Mouse (Mus musculus): ENCODE results near the gene Timm13. TPM values are rescaled to one million over a fixed set of nuclear protein-coding genes. Genes with fewer than 3 reads are reported as not detected.

Timm13 gene
- polyA plus RNA-seq, 1 experiment = not detected

GRCm38 (mm10) chr10:80940988-80941347 lies 40.2 kb upstream of the Timm13 start:
- Histone ChIP-seq H3K4me1 (ENCODE audit: control insufficient read depth, insufficient read depth, low read length) (peaks cover 41% of the 10 kb centered on the region), H3K4me3 (ENCODE audit: insufficient read depth, low read depth, low read length) (no peak overlapping the region), H3K27ac (ENCODE audit: insufficient read depth, low read depth, low read length) (no peak overlapping the region)
- 18% methylated on average over 2 of the region's 2 CpGs for WGBS
- TF ChIP-seq CTCF (IDR thresholded peaks at IDR 0.05; ENCODE audit: insufficient read depth, low read depth, low read length) (no peak), POLR2A (IDR thresholded peaks at IDR 0.05; ENCODE audit: insufficient read depth, low read depth, low read length) (no peak)

- Histone ChIP-seq H3K4me1 (ENCODE audit: control insufficient read depth, insufficient read depth, low read length) (peaks cover 45% of the 10 kb centered on the region), H3K4me3 (ENCODE audit: insufficient read depth, low read depth, low read length) (no peak overlapping the region), H3K27ac (ENCODE audit: insufficient read depth, low read depth, low read length) (0 out of 2 replicates have a peak overlapping the region, but pooled peaks have one; percentile 5)
- WGBS = 31% methylated on average over 8 of the region's 8 CpGs
- TF ChIP-seq CTCF (IDR thresholded peaks at IDR 0.05; ENCODE audit: insufficient read depth, low read depth, low read length) (no peak), POLR2A (IDR thresholded peaks at IDR 0.05; ENCODE audit: insufficient read depth, low read depth, low read length) (no peak)
These were observed 39.7 kb upstream of the Timm13 start for GRCm38 (mm10) chr10:80940320-80940987.

- 3% methylated on average over 28 of the region's 28 CpGs for WGBS
- 0 out of 2 replicates have a peak overlapping the region, but pooled peaks have one; percentile 2 for H3K27ac ChIP-seq (ENCODE audit: insufficient read depth, low read depth, low read length)
- TF ChIP-seq POLR2A (IDR thresholded peaks at IDR 0.05; ENCODE audit: insufficient read depth, low read depth, low read length) (no peak), CTCF (IDR thresholded peaks at IDR 0.05; ENCODE audit: insufficient read depth, low read depth, low read length) (no peak)
- H3K4me3 ChIP-seq (ENCODE audit: insufficient read depth, low read depth, low read length) = peak overlapping the region; percentile 20
- H3K4me1 ChIP-seq (ENCODE audit: control insufficient read depth, insufficient read depth, low read length) = peaks cover 45% of the 10 kb centered on the region
These were observed 38.9 kb upstream of the Timm13 start for GRCm38 (mm10) chr10:80939671-80940070.

GRCm38 (mm10) chr10:80938831-80939550 lies 38.2 kb upstream of the Timm13 start:
- peaks cover 45% of the 10 kb centered on the region for H3K4me1 ChIP-seq (ENCODE audit: control insufficient read depth, insufficient read depth, low read length)
- TF ChIP-seq CTCF (IDR thresholded peaks at IDR 0.05; ENCODE audit: insufficient read depth, low read depth, low read length) = no peak
- 0 out of 2 replicates have a peak, but pooled peaks have one; percentile 4 for TF ChIP-seq POLR2A (IDR thresholded peaks at IDR 0.05; ENCODE audit: insufficient read depth, low read depth, low read length)
- 17% methylated on average over 15 of the region's 15 CpGs for WGBS
- peak overlapping the region; percentile 20 for H3K4me3 ChIP-seq (ENCODE audit: insufficient read depth, low read depth, low read length)
- 0 out of 2 replicates have a peak overlapping the region, but pooled peaks have one; percentile 2 for H3K27ac ChIP-seq (ENCODE audit: insufficient read depth, low read depth, low read length)

- Histone ChIP-seq H3K27ac (ENCODE audit: insufficient read depth, low read depth, low read length) (no peak overlapping the region), H3K4me1 (ENCODE audit: control insufficient read depth, insufficient read depth, low read length) (peaks cover 56% of the 10 kb centered on the region), H3K4me3 (ENCODE audit: insufficient read depth, low read depth, low read length) (no peak overlapping the region)
- 44% methylated on average over 8 of the region's 8 CpGs for WGBS
- TF ChIP-seq CTCF (IDR thresholded peaks at IDR 0.05; ENCODE audit: insufficient read depth, low read depth, low read length) (no peak), POLR2A (IDR thresholded peaks at IDR 0.05; ENCODE audit: insufficient read depth, low read depth, low read length) (no peak)
These were observed 36.9 kb upstream of the Timm13 start for GRCm38 (mm10) chr10:80937646-80938045.

GRCm38 (mm10) chr10:80936810-80937164 lies 36.0 kb upstream of the Timm13 start:
- TF ChIP-seq CTCF (IDR thresholded peaks at IDR 0.05; ENCODE audit: insufficient read depth, low read depth, low read length) = no peak
- no peak for TF ChIP-seq POLR2A (IDR thresholded peaks at IDR 0.05; ENCODE audit: insufficient read depth, low read depth, low read length)
- Histone ChIP-seq H3K27ac (ENCODE audit: insufficient read depth, low read depth, low read length) (no peak overlapping the region), H3K4me3 (ENCODE audit: insufficient read depth, low read depth, low read length) (no peak overlapping the region), H3K4me1 (ENCODE audit: control insufficient read depth, insufficient read depth, low read length) (peaks cover 65% of the 10 kb centered on the region)
- WGBS = 29% methylated on average over 6 of the region's 6 CpGs

GRCm38 (mm10) chr10:80936135-80936809 lies 35.5 kb upstream of the Timm13 start:
- no peak overlapping the region for H3K4me3 ChIP-seq (ENCODE audit: insufficient read depth, low read depth, low read length)
- no peak overlapping the region for H3K27ac ChIP-seq (ENCODE audit: insufficient read depth, low read depth, low read length)
- peaks cover 67% of the 10 kb centered on the region for H3K4me1 ChIP-seq (ENCODE audit: control insufficient read depth, insufficient read depth, low read length)
- TF ChIP-seq CTCF (IDR thresholded peaks at IDR 0.05; ENCODE audit: insufficient read depth, low read depth, low read length) (no peak), POLR2A (IDR thresholded peaks at IDR 0.05; ENCODE audit: insufficient read depth, low read depth, low read length) (no peak)
- WGBS = 6% methylated on average over 37 of the region's 37 CpGs

GRCm38 (mm10) chr10:80935698-80936097 lies 34.9 kb upstream of the Timm13 start:
- 6% methylated on average over 17 of the region's 17 CpGs for WGBS
- no peak overlapping the region for H3K27ac ChIP-seq (ENCODE audit: insufficient read depth, low read depth, low read length)
- H3K4me1 ChIP-seq (ENCODE audit: control insufficient read depth, insufficient read depth, low read length) = peaks cover 67% of the 10 kb centered on the region
- TF ChIP-seq CTCF (IDR thresholded peaks at IDR 0.05; ENCODE audit: insufficient read depth, low read depth, low read length) (no peak), POLR2A (IDR thresholded peaks at IDR 0.05; ENCODE audit: insufficient read depth, low read depth, low read length) (no peak)
- H3K4me3 ChIP-seq (ENCODE audit: insufficient read depth, low read depth, low read length) = no peak overlapping the region

- H3K4me3 ChIP-seq (ENCODE audit: insufficient read depth, low read depth, low read length) = no peak overlapping the region
- TF ChIP-seq CTCF (IDR thresholded peaks at IDR 0.05; ENCODE audit: insufficient read depth, low read depth, low read length) = no peak
- TF ChIP-seq POLR2A (IDR thresholded peaks at IDR 0.05; ENCODE audit: insufficient read depth, low read depth, low read length) = no peak
- H3K4me1 ChIP-seq (ENCODE audit: control insufficient read depth, insufficient read depth, low read length) = peaks cover 67% of the 10 kb centered on the region
- no peak overlapping the region for H3K27ac ChIP-seq (ENCODE audit: insufficient read depth, low read depth, low read length)
- 54% methylated on average over 3 of the region's 3 CpGs for WGBS
These were observed 34.5 kb upstream of the Timm13 start for GRCm38 (mm10) chr10:80935241-80935640.

Measured in olfactory bulb, adult 2 months (tissue).